Mouse (Mus musculus) erythroblast, embryonic 14.5 days (primary cell): ENCODE data around the gene Krcc1. TPM values are rescaled to one million over a fixed set of nuclear protein-coding genes. Genes with fewer than 3 reads are reported as not detected.

ENCODE experiments used
- H3K27me3 ChIP-seq: 2 replicates; pipeline ENCODE4 v1.6.1; 2012; ENCODE audit warnings: inconsistent platforms; ENCODE audit not compliant: control insufficient read depth
- H3K36me3 ChIP-seq: 2 replicates; pipeline ENCODE4 v1.6.1; 2012; ENCODE audit warnings: mild to moderate bottlenecking, inconsistent platforms; ENCODE audit not compliant: control insufficient read depth
- H3K4me1 ChIP-seq: 2 replicates; pipeline ENCODE4 v1.6.1; 2012; ENCODE audit warnings: inconsistent platforms; ENCODE audit not compliant: control insufficient read depth
- H3K4me3 ChIP-seq: replicated peaks from 2 replicates; pipeline ENCODE3; 2012; ENCODE audit warnings: moderate library complexity, mild to moderate bottlenecking, inconsistent platforms
- H3K9me3 ChIP-seq: 2 replicates; pipeline ENCODE4 v1.6.1; 2012; ENCODE audit warnings: low read length, inconsistent platforms, mixed read lengths; ENCODE audit not compliant: control insufficient read depth
- GATA1 ChIP-seq: IDR thresholded peaks from 2 replicates; pipeline ENCODE4 v1.6.1; 2012; ENCODE audit warnings: low read length, inconsistent platforms, mixed read lengths
- TAL1 ChIP-seq: IDR thresholded peaks from 3 replicates; pipeline ENCODE4 v1.6.1; 2012; ENCODE audit warnings: low read length, inconsistent platforms, mixed read lengths
- polyA plus RNA-seq: library from polyadenylated mRNA; stranded (reverse); fragments of >175 nt; gene quantifications from 2 replicates; pipeline ENCODE4 v1.2.3, GENCODE M21; 2012

Gene Krcc1
- polyA plus RNA-seq, result 2.8 and 3.3 TPM in 2 replicates

GRCm38 (mm10) chr6:71271389-71272315, at the start of gene Krcc1:
Gene Krcc1, plus strand, starts transcription at chr6:71271677.
- Histone ChIP-seq H3K27me3 (no peaks in the 10 kb centered on the region), H3K4me3 (peak within 1 kb of the TSS; percentile 99), H3K36me3 (no peaks in the 10 kb centered on the region), H3K4me1 (peaks cover 32% of the 10 kb centered on the region), H3K9me3 (no peaks in the 10 kb centered on the region)
- TF ChIP-seq GATA1, result no peak
- TF ChIP-seq TAL1, result no peak

GRCm38 (mm10) chr6:71224184-71224943, 47.1 kb upstream of the Krcc1 start:
- no peak for TF ChIP-seq GATA1
- TF ChIP-seq TAL1, result no peak
- Histone ChIP-seq H3K9me3 (no peaks in the 10 kb centered on the region), H3K27me3 (no peaks in the 10 kb centered on the region), H3K4me1 (no peaks in the 10 kb centered on the region), H3K4me3 (no peak overlapping the region), H3K36me3 (no peaks in the 10 kb centered on the region)

- H3K9me3 ChIP-seq, result no peaks in the 10 kb centered on the region
- H3K27me3 ChIP-seq, result no peaks in the 10 kb centered on the region
- H3K4me3 ChIP-seq, result no peak overlapping the region
- no peak for TF ChIP-seq GATA1
- no peak for TF ChIP-seq TAL1
- H3K4me1 ChIP-seq, result no peaks in the 10 kb centered on the region
- no peaks in the 10 kb centered on the region for H3K36me3 ChIP-seq
These were observed 44.9 kb upstream of the Krcc1 start for GRCm38 (mm10) chr6:71226544-71226943.

- Histone ChIP-seq H3K27me3 (no peaks in the 10 kb centered on the region), H3K9me3 (no peaks in the 10 kb centered on the region), H3K4me3 (no peak overlapping the region), H3K36me3 (no peaks in the 10 kb centered on the region), H3K4me1 (no peaks in the 10 kb centered on the region)
- TF ChIP-seq GATA1 (no peak), TAL1 (no peak)
These were observed 44.2 kb upstream of the Krcc1 start for GRCm38 (mm10) chr6:71227157-71227770.

- no peak for TF ChIP-seq TAL1
- no peak for TF ChIP-seq GATA1
- Histone ChIP-seq H3K9me3 (no peaks in the 10 kb centered on the region), H3K27me3 (no peaks in the 10 kb centered on the region), H3K4me1 (no peaks in the 10 kb centered on the region), H3K4me3 (no peak overlapping the region), H3K36me3 (no peaks in the 10 kb centered on the region)
These were observed 36.4 kb upstream of the Krcc1 start for GRCm38 (mm10) chr6:71235121-71235520.

GRCm38 (mm10) chr6:71235944-71236343, 35.5 kb upstream of the Krcc1 start:
- H3K27me3 ChIP-seq, result no peaks in the 10 kb centered on the region
- no peaks in the 10 kb centered on the region for H3K9me3 ChIP-seq
- H3K4me3 ChIP-seq, result no peak overlapping the region
- no peaks in the 10 kb centered on the region for H3K4me1 ChIP-seq
- TF ChIP-seq GATA1 (no peak), TAL1 (0 out of 3 replicates have a peak, but pooled peaks have one; percentile 19)
- H3K36me3 ChIP-seq, result no peaks in the 10 kb centered on the region

- Histone ChIP-seq H3K4me3 (no peak overlapping the region), H3K27me3 (no peaks in the 10 kb centered on the region), H3K4me1 (no peaks in the 10 kb centered on the region), H3K36me3 (no peaks in the 10 kb centered on the region), H3K9me3 (no peaks in the 10 kb centered on the region)
- TF ChIP-seq GATA1 (no peak), TAL1 (no peak)
These were observed 35.0 kb upstream of the Krcc1 start for GRCm38 (mm10) chr6:71236506-71236905.

GRCm38 (mm10) chr6:71237031-71237431, 34.4 kb upstream of the Krcc1 start:
- no peaks in the 10 kb centered on the region for H3K9me3 ChIP-seq
- H3K4me3 ChIP-seq, result no peak overlapping the region
- H3K27me3 ChIP-seq, result no peaks in the 10 kb centered on the region
- H3K4me1 ChIP-seq, result no peaks in the 10 kb centered on the region
- no peak for TF ChIP-seq TAL1
- no peak for TF ChIP-seq GATA1
- H3K36me3 ChIP-seq, result no peaks in the 10 kb centered on the region
